Mouse (Mus musculus): ENCODE results near the gene Epm2a. TPM values are rescaled to one million over a fixed set of nuclear protein-coding genes. Genes with fewer than 3 reads are reported as not detected.

Gene Epm2a
- total and polyA plus RNA-seq, 3 experiments: not detected

DNA sequence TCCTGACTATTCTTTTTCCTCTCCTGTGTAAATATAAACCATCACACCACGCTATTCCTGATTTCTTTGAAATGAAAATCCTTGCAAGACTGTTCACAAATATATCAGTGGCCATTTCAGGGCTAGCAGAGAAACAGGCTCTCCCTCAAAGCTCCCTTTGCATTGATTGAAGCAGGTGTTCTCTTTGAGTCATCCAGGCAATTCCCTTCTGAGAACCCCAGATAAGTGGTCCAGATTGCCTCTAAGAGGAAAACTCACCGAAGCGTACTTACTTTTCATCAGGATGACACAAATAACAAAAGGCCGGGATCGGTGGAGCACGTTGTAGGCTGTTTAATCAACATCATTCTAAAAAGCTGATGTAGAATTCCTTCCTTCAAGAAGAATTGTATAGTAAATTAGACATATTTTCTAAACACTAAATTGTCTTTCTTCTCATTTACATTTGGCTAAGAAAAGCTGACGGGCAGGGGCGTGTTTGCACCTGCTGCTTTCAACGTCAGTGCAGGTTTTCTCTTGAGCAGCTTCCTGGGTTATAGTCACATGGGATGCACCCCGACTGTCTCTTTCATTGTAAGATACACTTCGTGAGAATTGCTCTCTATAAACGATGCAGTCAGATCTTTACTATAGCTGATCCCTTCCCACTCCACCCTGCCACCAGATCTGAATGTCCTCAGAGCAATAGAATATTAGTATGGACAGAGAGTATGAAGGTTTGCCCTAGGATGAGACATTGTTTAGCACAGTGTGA, 86.0 kb downstream of the Epm2a start:
- no peaks in the 10 kb centered on the region for H3K9me3 ChIP-seq (replicated peaks; ENCODE audit: low read length)
- H3K36me3 ChIP-seq (replicated peaks in 1 of 2; ENCODE audit: control insufficient read depth in 1 of 2, insufficient read depth in 1 of 2, low read length in 1 of 2): no peaks in the 10 kb centered on the region
- no peak overlapping the region for H3K4me3 ChIP-seq (replicated peaks in 1 of 3; ENCODE audit: low read depth in 2 of 3, low read length in 2 of 3, poor library complexity in 1 of 3)
- no peaks in the 10 kb centered on the region for H3K27me3 ChIP-seq (replicated peaks)
- TF ChIP-seq POLR2A (IDR thresholded peaks at IDR 0.05; ENCODE audit: low read depth, low read length) (no peak), JUND (conservative IDR thresholded peaks at IDR 0.05; ENCODE audit: low read depth, low read length) (no peak), TBP (conservative IDR thresholded peaks at IDR 0.05; ENCODE audit: low read depth, low read length) (no peak), E2F4 (IDR thresholded peaks at IDR 0.05; ENCODE audit: insufficient replicate concordance, low read depth, low read length) (no peak), GABPA (IDR thresholded peaks at IDR 0.05; ENCODE audit: insufficient replicate concordance, low read depth, low read length) (no peak), CHD1 (IDR thresholded peaks at IDR 0.05; ENCODE audit: low read depth, low read length) (no peak), MYC (IDR thresholded peaks at IDR 0.05; ENCODE audit: low read depth, low read length) (no peak), SIN3A (IDR thresholded peaks at IDR 0.05; ENCODE audit: low read length) (no peak), NELFE (IDR thresholded peaks at IDR 0.05; ENCODE audit: low read depth, low read length) (no peak), ZKSCAN1 (IDR thresholded peaks at IDR 0.05; ENCODE audit: borderline replicate concordance, low read depth, low read length) (no peak), MXI1 (IDR thresholded peaks at IDR 0.05; ENCODE audit: low read depth, low read length) (no peak), USF2 (conservative IDR thresholded peaks at IDR 0.05; ENCODE audit: low read depth, low read length) (no peak), ETS1 (conservative IDR thresholded peaks at IDR 0.05; ENCODE audit: low read depth, low read length) (no peak)
- H3K4me1 ChIP-seq (ENCODE audit: control insufficient read depth in 1 of 2, insufficient read depth in 2 of 2): peaks cover 0 to 3% of the 10 kb centered on the region in 2 experiments; a peak in 1 of 4 replicates
- no peak overlapping the region for H3K9ac ChIP-seq (ENCODE audit: insufficient read depth, low read depth)
- H3K27ac ChIP-seq (ENCODE audit: insufficient read depth, low read depth): no peak overlapping the region
- in situ Hi-C loops (cut with MboI; ENCODE audit: low pct_ligation_motif_present, low pct_unique_long_range_greater_than_20kb, low sequenced_read_pairs) (no loop called here), dilution Hi-C loops (cut with MboI; ENCODE audit: extremely low pct_ligation_motif_present, extremely low pct_unique_long_range_greater_than_20kb, low sequenced_read_pairs) (no loop called here)
- no peaks in the 10 kb centered on the region for H3K79me2 ChIP-seq (replicated peaks; ENCODE audit: control insufficient read depth, extremely low read depth, insufficient read depth, poor library complexity, severe bottlenecking)
- no peak for DNase-seq (ENCODE audit: extremely low read depth)
- H3K4me2 ChIP-seq (ENCODE audit: insufficient read depth, low read depth, poor library complexity, severe bottlenecking): no peak overlapping the region

DNA sequence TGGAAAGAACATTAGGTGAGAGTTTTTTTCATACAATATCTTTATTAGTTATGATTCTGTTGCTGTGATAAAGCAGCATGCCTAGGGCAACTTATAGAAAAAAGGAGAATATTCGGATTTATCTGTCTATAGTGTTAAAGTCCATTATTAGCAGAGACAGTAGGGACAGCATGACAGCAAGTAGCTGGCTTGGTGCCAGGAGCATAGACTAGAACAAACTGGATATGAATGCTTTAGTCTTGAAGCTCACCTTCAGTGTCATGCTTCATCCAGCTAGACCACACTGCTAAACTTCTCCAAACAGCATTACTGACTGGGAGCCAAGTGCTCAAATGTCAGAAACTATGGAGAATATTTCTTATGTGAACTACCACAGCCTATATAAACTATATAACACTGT, 93.8 kb downstream of the Epm2a start:
- no peak overlapping the region for H3K27ac ChIP-seq (ENCODE audit: insufficient read depth, low read depth)
- no peaks in the 10 kb centered on the region for H3K79me2 ChIP-seq (replicated peaks; ENCODE audit: control insufficient read depth, extremely low read depth, insufficient read depth, poor library complexity, severe bottlenecking)
- in situ Hi-C loops (cut with MboI; ENCODE audit: low pct_ligation_motif_present, low pct_unique_long_range_greater_than_20kb, low sequenced_read_pairs): no loop called here
- no peak overlapping the region for H3K4me3 ChIP-seq (replicated peaks in 1 of 3; ENCODE audit: low read depth in 2 of 3, low read length in 2 of 3, poor library complexity in 1 of 3)
- H3K4me1 ChIP-seq (ENCODE audit: control insufficient read depth in 1 of 2, insufficient read depth in 2 of 2): no peaks in the 10 kb centered on the region
- no peaks in the 10 kb centered on the region for H3K36me3 ChIP-seq (replicated peaks in 1 of 2; ENCODE audit: control insufficient read depth in 1 of 2, insufficient read depth in 1 of 2, low read length in 1 of 2)
- no peaks in the 10 kb centered on the region for H3K27me3 ChIP-seq (replicated peaks)
- no peak for TF ChIP-seq POLR2A (IDR thresholded peaks at IDR 0.05; ENCODE audit: low read depth, low read length)
- no peak for TF ChIP-seq USF2 (conservative IDR thresholded peaks at IDR 0.05; ENCODE audit: low read depth, low read length)
- TF ChIP-seq CHD2 (IDR thresholded peaks at IDR 0.05; ENCODE audit: low read length): no peak
- no peak for TF ChIP-seq BHLHE40 (IDR thresholded peaks at IDR 0.05; ENCODE audit: low read depth, low read length)
- TF ChIP-seq ZKSCAN1 (IDR thresholded peaks at IDR 0.05; ENCODE audit: borderline replicate concordance, low read depth, low read length): no peak
- no peak for TF ChIP-seq POLR2AphosphoS2 (IDR thresholded peaks at IDR 0.05; ENCODE audit: low read depth, low read length)
- DNase-seq (ENCODE audit: extremely low read depth): no peak
- no peaks in the 10 kb centered on the region for H3K9me3 ChIP-seq (replicated peaks; ENCODE audit: low read length)
- dilution Hi-C loops (cut with MboI; ENCODE audit: extremely low pct_ligation_motif_present, extremely low pct_unique_long_range_greater_than_20kb, low sequenced_read_pairs): no loop called here
- no peak overlapping the region for H3K9ac ChIP-seq (ENCODE audit: insufficient read depth, low read depth)
- no peak overlapping the region for H3K4me2 ChIP-seq (ENCODE audit: insufficient read depth, low read depth, poor library complexity, severe bottlenecking)
